Mouse (Mus musculus): ENCODE data around the gene a. TPM values are rescaled to one million over a fixed set of nuclear protein-coding genes. Genes with fewer than 3 reads are reported as not detected.
A peak's percentile ranks its signal among the peaks of the same experiment; 100 is the strongest.

a gene
- total RNA-seq, 2 experiments from 2014 or later = not detected

DNA sequence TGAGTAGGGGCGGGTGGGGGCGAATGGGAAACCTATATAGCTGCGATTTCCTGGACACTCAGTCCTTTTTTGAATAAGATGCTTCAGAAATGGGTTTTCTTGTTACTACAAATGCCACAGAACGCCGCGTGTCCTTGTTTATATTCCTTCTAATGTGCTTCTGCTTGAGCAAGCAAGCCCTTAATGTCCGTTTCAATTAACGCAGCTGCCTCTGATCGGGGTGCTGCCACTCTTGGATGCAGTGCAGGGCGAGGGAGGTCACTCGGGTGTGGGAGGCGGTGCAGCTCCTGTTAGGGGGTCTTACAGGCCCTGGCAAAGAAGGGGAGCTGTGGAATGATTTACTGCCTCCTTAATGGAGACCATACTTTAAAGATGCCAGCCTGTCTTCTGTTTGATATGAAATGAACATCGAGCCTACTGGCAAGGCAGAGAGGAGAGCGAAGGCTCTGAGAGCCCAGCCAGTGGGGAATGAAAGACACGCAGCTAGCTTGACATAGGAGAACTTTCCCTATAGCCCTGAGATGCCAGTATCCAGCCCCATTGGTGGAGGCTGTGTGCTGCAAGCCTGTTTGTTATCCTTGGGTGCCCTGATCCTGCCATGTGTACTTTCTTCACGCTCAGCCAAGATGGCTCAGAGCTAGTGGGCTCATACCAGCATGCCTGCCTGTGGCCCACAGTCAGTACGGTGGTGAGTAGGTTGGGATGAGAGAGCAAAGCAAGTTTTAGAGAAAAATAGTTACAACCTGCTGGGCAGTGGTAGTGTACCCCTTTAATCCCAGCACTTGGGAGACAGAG is 8.1 kb upstream of the a start:
- DNase-seq = no peak

- DNase-seq = no peak
These were observed 5.9 kb upstream of the a start for GRCm38 (mm10) chr2:154785284-154785683.

GRCm38 (mm10) chr2:154786187-154786586 is 5.0 kb upstream of the a start:
- no peak for DNase-seq

- no peak for DNase-seq
These were observed 4.4 kb upstream of the a start for GRCm38 (mm10) chr2:154786776-154787175.

GRCm38 (mm10) chr2:154789381-154789780 is 1.8 kb upstream of the a start:
- DNase-seq = no peak

GRCm38 (mm10) chr2:154789977-154790655 is 1.1 kb upstream of the a start:
- peak; percentile 40 for DNase-seq

DNA sequence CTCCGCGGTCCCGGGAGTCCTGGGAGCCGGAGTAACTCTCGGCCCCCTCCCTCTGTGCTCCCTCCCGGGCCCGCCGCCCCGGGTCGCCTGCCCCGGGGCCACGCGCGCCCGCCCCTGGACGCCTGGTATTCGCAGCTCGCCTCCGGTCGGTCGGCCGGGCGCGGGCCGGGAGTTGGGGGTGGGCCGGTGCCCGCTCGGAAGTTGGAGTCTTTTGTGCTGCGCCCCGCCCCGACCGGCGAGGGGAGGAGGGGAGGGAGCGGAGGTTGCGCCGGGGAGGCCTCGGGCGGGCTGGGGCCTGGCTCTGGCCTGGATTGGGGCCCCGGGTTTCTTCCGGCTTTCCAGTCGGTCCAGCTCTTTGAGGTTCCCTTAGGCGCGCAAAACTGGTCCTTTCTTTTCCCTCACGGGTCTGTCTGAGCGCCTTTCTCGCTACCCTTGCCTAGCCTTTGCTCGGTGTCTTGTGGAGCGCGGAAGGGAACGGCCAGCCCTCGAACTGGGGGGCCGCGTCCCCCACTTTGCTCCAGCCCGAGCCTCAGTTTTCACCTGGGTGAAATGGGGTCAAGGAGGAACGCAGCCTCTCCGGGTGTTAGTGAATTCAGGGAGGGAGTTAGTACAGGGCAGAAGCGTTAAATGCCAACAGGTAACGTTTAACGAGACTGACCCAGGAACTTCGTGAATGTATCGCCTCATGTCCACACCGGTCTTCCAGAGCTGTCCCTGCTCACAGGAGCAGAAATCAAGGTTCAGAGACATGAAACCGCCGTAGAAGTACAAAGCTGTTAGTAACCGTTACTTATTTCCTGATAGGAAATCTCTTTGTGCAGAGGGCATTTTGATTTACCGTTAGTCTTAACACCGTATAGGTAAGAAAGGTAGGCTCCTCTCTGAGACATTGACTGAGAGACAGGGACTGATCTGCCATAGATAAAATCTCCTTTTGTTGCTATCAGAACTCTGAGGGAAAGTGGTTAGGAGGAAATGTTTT is 750 bp downstream of the a start:
- peak; percentile 89 for DNase-seq

DNA sequence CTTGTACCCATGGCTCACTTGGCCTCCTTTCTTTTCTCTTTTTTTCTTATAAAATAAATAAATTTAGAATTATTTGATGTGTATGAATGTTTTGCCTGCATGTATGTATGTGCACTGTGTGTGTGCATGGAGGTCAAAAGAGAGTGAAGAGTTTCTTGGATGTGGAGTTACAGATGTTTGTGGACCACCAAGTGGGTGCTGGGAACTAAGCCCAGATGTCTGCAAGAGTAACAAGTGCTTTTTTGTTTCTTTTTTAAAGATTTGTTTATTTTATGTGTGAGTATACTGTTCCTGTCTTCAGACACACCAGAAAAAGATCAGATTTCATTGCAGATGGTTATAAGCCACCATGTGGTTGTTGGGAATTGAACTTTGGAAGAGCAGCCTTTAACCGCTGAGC is 12.2 kb downstream of the a start:
- no peak for DNase-seq

DNA sequence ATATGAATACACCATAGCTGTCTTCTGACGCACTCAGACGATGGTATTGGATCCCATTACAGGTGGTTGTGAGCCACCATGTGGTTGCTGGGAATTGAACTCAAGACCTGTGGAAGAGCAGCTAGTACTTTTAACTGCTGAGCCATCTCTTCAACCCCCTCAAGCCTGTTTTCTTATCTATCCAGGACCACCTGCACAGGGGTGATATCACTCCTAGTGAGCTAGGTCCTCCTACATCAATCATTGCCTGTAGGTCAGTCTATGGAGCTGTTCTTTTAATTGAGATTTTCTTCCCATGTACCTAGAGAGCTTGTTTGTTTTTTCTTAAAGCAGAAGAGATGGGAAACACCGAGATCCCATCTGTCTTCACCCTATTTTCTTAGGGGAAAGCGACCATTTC is 12.6 kb downstream of the a start:
- DNase-seq = no peak

- no peak for DNase-seq
These were observed 16.5 kb downstream of the a start for GRCm38 (mm10) chr2:154807689-154808088.

DNA sequence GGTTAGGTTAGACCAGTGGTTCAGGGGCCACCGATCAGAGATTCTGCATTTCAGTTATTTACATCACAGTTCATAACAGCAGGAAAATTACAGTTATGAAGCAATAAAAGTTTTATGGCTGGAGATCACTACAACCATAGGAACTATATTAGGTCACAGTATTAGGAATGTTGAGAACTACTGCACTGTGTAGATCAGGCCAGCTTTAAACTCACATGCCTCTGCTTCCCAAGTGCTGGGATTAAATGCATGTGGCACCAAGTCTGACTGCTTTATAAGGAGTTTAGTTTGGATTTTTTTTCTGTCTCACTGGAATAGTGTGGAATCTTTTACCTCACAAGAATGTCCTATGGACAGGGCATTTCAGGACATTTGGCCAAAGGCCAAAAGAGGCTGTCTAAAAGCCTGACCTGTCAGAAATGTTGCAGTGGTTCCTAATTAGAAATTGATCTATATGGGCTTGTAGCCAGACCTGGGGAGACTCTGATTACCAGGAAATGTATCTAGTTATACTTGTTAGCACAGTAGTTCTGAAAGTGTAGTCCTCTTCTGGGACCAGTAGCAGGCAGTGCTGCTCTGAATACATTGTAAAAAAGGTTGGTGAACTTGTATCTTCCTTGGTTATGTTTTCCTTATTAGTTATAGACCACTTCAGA is 18.0 kb downstream of the a start:
- peak; percentile 54 for DNase-seq

- DNase-seq = no peak
These were observed 19.6 kb downstream of the a start for GRCm38 (mm10) chr2:154810821-154811220.

DNA sequence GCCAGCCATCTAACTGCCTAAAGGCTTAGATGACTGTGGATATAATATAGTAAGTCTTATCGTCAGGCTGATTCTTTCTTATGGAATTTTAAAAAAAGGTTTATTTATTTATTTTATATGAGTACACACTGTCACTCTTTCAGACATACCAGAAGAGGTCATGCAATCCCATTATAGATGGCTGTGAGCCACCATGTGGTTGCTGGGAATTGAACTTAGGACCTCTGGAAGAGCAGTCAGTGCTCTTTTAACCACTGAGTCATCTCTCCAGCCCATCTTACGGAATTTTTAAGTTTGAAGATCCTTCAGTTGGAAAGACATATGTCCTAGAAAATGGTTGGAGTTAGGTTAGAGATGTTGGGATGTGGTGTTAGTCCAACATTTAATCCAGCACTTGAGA is 22.2 kb downstream of the a start:
- DNase-seq = no peak

- no peak for DNase-seq
These were observed 25.9 kb downstream of the a start for GRCm38 (mm10) chr2:154817089-154817488.

GRCm38 (mm10) chr2:154817788-154818187 is 26.6 kb downstream of the a start:
- DNase-seq = peak; percentile 69

GRCm38 (mm10) chr2:154818599-154818998 is 27.4 kb downstream of the a start:
- no peak for DNase-seq

GRCm38 (mm10) chr2:154820346-154820745 is 29.1 kb downstream of the a start:
- DNase-seq = no peak

GRCm38 (mm10) chr2:154826054-154826538 is 34.9 kb downstream of the a start:
- DNase-seq = no peak

DNA sequence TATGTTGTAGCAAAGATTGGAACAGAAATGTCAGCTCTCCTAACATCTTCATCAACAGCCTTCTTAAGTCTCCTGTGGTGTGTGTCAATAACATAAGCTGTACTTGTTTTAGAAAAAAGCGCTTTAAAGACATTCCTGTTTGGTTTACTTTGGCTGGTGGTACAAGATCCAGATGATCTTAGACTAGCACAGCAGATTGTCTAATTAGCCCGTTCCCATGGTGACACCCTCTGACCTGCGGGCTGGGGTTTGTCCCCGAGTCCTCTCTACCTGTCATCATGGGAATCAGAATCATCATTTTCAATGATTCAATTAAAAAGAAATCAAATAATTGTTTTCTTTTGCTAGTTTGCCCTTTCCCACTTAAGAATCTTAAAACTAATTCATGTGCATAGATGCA is 36.3 kb downstream of the a start:
- no peak for DNase-seq

DNA sequence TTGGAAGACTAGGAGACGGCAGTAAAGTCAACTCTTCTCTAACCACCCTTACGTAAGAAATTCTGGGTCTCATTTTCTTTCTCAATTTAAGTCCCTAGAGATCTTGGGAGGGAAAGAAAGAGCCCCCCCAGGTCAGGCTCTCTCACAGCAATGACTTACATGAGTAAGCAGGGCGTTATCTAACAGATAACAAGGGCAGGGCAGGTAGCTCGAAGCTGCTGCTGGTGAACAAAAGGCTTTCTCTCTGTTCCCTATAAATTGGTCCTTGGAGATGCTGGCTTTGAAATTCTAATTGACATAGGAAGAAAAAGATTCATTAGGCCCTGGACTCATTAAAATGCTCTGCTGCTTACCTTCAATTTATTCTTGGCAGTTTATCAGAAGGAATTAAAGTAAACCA is 41.3 kb downstream of the a start:
- DNase-seq = no peak

DNA sequence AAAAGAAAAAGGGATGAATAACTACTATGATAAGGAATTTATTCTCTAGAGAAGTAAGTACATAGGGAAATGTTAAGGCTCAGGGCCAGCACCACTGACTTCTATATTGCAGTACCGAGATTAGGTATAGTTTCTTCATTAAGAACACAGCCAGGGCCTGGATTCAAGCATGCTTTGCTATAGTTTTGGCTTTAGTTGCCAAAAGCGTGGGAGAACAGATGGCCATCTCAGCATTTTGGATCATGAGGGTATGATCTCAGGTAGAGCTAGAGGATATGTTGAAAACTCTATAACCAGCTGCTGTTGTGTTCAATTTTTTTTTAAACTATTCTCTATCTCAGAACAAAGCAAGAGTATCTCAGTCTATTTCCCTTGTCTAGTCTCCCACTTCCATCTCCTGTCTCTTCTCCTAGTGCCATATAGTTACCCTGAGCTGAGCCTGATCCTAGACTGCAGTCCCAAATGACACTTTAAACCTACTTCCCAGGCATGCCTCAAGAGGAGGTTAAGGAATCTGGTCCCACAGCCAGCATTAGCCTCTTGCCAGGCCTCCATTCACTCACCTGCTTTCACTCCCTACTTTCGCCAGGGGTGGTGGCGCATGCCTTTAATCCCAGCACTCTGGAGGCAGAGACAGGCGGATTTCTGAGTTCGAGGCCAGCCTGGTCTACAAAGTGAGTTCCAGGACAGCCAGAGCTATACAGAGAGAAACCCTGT is 43.1 kb downstream of the a start:
- DNase-seq = no peak

All from adrenal gland, postnatal 10 days (tissue).